Mouse (Mus musculus) liver, adult 2 months (tissue): ENCODE measurements around the gene Nav2.

Experiments used
- CTCF ChIP-seq: fragments of 200-500 bp; IDR thresholded peaks from 2 replicates; pipeline ENCODE4 v1.5.1; 2011; ENCODE audit warnings: low read depth, low read length, control low read depth
- POLR2A ChIP-seq: fragments of 200-500 bp; IDR thresholded peaks from 2 replicates; pipeline ENCODE4 v1.6.1; 2011; ENCODE audit warnings: low read length, control low read depth; ENCODE audit not compliant: insufficient read depth; ENCODE audit errors: extremely low read depth

DNA sequence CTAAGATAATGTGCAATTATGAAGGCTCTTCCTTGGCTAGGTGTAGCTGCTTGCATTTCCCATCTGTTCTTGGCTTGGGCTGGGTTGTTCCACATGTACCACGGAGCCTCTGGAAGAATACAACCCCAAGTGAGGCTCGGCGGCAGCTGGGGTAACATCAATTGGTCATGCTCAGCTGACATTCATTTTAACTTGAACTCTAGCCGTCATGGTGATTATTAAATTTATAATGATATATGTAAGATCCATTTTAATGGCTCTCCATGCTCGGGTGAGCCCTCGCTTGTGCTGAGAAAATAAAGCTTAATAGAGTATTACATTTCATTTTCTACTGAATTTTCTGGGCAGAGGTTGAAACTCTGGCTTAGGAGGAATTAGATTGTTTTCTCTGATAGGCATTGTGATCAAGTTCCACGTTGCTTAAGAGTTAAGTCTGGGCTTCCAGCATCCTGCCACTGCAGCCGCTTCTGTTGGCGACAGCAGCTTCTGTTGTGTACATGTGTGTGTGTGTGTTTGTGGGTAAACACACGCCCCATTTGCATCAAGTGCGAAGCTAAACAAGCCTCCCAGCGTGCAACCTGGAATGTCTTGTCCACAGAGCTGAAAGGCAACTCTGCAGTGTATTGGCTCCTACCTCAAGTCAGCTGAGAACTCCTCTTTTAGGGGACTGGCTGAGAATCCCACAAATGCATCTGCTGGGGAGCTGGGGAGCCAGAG is 57.4 kb downstream of the Nav2 start:
- TF ChIP-seq CTCF (no peak), POLR2A (no peak)
